Mouse (Mus musculus) spleen, adult 12 weeks (tissue): ENCODE data around the gene Enpep.

Experiments
- DNase-seq: peaks from one replicate; pipeline ENCODE4 v3.0.0; 2022; ENCODE audit warnings: low spot score

Enpep gene

GRCm38 (mm10) chr3:129238664-129239258 lies 93.8 kb downstream of the Enpep start:
- DNase-seq: no peak

GRCm38 (mm10) chr3:129238010-129238409 lies 94.5 kb downstream of the Enpep start:
- no peak for DNase-seq

- DNase-seq: no peak
Measured at GRCm38 (mm10) chr3:129227331-129227730, 105.2 kb downstream of the Enpep start.

GRCm38 (mm10) chr3:129226681-129227080 lies 105.8 kb downstream of the Enpep start:
- DNase-seq: no peak

GRCm38 (mm10) chr3:129225577-129226289 lies 106.8 kb downstream of the Enpep start:
- no peak for DNase-seq

GRCm38 (mm10) chr3:129224806-129225576 lies 107.5 kb downstream of the Enpep start:
- DNase-seq: no peak

GRCm38 (mm10) chr3:129223964-129224805 lies 108.3 kb downstream of the Enpep start:
- no peak for DNase-seq

- no peak for DNase-seq
Measured at GRCm38 (mm10) chr3:129223401-129223800, 109.1 kb downstream of the Enpep start.

GRCm38 (mm10) chr3:129222448-129223290 lies 109.9 kb downstream of the Enpep start:
- no peak for DNase-seq

GRCm38 (mm10) chr3:129221380-129222260 lies 110.9 kb downstream of the Enpep start:
- DNase-seq: no peak

GRCm38 (mm10) chr3:129220681-129221379 lies 111.7 kb downstream of the Enpep start:
- no peak for DNase-seq

- DNase-seq: no peak
Measured at GRCm38 (mm10) chr3:129220086-129220670, 112.3 kb downstream of the Enpep start.
